Mouse (Mus musculus): ENCODE measurements at regions not wholly inside any gene's neighbourhood (a gene's known extent, or its start where the extent isn't known, plus 50 kb on each side); places are given as distances from the start of the nearest gene placed in this dataset.
"Not testable (repeated sequence)": the region's sequence is repeated elsewhere in the genome, so short reads cannot be mapped to it uniquely, and the experiment has no call there.

- DNase-seq: no peak
These were observed 506.1 kb upstream of the Ccng1 start for GRCm38 (mm10) chr11:41261254-41261653.

GRCm38 (mm10) chr11:41259915-41260619 is 505.0 kb upstream of the Ccng1 start:
- DNase-seq: no peak

- DNase-seq: not testable (repeated sequence)
These were observed 459.4 kb upstream of the Ccng1 start for GRCm38 (mm10) chr11:41214501-41214900.

GRCm38 (mm10) chr11:41202228-41202627 is 447.1 kb upstream of the Ccng1 start:
- peak; percentile 6 for DNase-seq

- no peak for DNase-seq
These were observed 438.9 kb upstream of the Ccng1 start for GRCm38 (mm10) chr11:41193981-41194380.

DNA sequence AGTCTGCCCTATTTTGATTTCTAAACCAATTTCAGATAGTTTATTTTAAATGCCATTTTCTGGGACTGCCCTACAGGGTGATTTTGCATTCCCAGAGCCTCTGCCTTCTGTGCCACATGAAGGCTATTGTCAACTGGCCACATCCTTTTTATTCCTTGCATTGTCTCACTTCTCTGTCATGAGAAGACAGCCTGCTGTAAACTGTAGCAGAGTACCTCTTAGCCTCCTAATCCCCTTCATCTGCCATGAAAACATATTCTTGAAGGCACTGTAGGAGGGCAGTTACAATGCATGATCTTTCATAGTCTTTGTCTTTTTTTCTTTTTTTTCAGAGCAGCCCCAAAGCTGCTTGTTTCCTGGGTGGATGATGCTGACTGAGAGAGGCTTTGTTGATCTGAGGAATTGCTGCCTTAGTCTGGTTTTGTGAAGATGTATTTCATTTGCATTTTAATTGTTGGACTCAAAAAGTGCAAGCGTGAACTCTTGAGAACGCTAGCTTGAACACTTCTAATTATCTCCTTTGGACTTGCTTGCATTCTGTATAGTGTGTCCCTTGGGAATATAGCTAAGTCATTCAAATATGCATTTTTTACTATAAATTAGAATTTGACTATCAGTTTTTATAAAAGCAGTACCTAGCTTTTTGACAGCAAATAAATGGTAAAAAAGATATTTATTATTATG is 405.5 kb upstream of the Ccng1 start:
- DNase-seq: no peak

GRCm38 (mm10) chr11:41159927-41160326 is 404.8 kb upstream of the Ccng1 start:
- no peak for DNase-seq

DNA sequence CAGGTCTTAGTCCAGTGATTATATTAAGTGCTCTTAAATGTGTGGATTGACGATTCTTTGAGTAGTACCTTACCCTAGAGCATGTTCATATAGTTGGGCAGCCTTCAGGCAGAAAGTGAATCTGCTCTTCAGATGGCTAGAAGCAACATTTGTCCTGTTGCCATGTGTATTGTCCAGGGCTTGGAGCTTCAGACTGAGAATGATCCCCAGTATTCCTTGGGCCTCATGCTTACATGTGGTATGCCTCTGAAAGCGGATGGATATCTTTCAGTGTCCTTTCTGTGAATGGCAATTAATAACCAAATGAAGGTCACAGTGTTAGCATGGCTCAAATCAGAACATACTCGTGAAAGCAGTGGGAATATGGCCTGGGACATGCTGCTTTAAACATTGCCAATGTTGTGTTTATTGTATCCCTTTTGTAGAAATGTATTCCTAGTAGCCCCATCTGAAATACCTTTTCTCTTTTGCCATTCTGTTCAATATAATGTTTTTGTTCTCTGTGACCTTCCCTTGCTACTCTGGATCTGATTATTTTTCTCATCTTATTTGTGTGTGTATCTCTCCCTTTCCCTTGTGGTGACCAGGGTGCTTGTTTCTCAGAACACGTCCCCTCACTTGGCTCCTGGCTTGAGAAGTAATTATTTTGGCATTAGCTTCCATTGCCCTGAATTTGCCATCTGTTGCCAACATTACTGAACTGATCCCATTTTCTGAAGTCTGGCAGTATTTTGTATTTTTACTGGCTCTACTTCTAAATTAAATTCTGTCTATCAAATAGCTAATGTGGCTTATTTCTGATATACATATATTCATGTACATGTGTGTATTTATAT is 403.9 kb upstream of the Ccng1 start:
- no peak for DNase-seq

DNA sequence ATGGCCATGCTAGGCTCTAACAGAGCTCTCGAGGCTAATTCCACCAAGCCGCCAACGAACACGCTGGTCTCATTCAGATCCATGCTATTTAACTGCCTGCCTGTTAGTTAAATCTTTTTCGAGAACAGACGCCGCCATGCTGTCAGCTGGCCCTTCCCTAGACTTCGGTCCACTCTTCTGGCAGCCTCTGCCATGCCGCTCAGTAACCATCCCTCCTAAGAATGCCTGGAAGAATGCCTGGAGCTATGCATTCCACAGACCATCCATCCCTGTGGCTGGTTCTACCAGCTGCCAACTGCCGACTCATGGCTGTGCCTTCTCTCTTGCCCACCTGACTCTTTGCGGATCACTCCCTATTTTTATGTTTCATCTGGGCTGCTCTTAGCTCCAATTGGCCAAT is 402.2 kb upstream of the Ccng1 start:
- no peak for DNase-seq

All from right cerebral cortex, postnatal 25 days (tissue).